Mouse (Mus musculus) activated CD4-positive, CD25-positive, alpha-beta regulatory T cell, adult 9 weeks (primary cell): ENCODE results near the gene Rassf5. TPM values are rescaled to one million over a fixed set of nuclear protein-coding genes. Genes with fewer than 3 reads are reported as not detected.

ENCODE experiments used
- polyA plus RNA-seq: library from polyadenylated mRNA; unstranded; fragments of 100-300 nt; shearing (Covaris generic); gene quantifications from one replicate; pipeline ENCODE4 v1.2.1, GENCODE M21; 2017

Rassf5 gene
- 464 TPM for polyA plus RNA-seq

GRCm38 (mm10) chr1:131245089-131245856 is at the start of gene Rassf5:
Gene Rassf5 (minus strand): TSS chr1:131245258.

DNA sequence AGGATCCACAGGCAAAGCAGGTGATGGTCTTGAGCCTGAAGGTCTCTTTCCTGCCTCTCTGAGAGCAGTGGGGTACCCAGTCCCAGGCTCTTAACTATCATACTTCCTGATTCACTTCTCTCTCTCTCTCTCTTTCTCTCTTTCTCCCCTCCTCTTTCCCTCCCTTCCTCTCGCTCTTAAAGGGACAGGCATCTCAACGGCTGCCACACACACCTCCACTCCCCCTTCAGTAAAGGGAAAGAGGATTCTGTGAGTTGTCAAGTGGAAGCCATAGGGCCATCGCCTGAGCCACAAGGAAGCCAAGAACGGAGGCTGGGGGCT is 34.4 kb upstream of the Rassf5 start, which contains the start of gene Ikbke:
TSS of gene Ikbke (minus strand) at position 151 of the 321 bp plus-strand sequence.

GRCm38 (mm10) chr1:131153018-131153629 is 91.9 kb downstream of the Rassf5 start, which contains the start of gene Eif2d:
Gene Eif2d (plus strand): TSS chr1:131153181.

DNA sequence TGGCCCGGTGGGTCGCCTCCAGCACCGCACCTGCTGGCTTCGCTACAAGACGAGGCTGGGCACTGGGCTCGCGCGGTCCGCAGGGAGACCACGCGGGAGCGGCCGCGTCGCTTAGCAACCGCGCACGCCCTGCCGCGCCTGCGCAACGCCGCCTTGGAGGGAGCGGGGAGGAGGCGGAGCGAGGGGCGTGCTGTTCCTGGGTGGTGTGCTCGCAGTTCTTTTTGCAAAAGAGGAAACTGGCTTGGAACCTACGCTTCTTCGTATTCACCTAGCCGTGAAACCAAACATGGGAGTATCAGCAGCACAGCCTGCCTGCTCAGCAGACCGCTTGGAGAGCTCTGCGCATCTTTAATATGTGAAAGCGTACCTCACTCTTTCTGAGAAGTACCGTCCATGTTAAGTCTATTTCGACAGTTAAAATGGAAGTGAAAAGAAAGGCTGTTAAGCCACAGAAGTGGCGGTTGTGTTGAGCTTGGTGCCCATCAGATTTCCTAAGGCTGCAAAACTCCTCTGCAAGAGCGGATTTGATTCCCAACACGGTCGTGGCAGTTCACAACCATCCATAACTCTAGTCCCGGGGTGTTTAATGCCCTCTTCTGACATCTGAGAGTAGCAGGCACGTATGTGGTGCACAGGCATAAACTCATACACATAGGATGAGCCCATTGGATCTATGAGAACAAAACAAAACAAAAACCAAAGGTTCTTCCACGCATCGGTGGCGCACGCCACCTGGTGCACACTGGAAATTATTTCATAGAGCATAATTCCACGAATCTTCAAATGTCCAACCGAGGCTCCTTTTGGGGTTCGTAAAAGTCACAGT is 106.7 kb downstream of the Rassf5 start, which contains the start of gene Dyrk3:
TSS of gene Dyrk3 (minus strand) at position 150 of the 826 bp plus-strand sequence.

Other genes starting within 250 kb of the Rassf5 start
- gene Il10, start 225.4 kb downstream of the Rassf5 start, polyA plus RNA-seq, result 6.0 TPM
- gene Mapkapk2, start 147.4 kb downstream of the Rassf5 start, polyA plus RNA-seq, result 6.5 TPM
- not detected for gene Dyrk3, start 106.9 kb downstream of the Rassf5 start, polyA plus RNA-seq
- gene Eif2d, start 92.1 kb downstream of the Rassf5 start, polyA plus RNA-seq, result 74.6 TPM
- gene Ikbke, start 34.3 kb upstream of the Rassf5 start, polyA plus RNA-seq, result 204 TPM